Mouse (Mus musculus) heart, adult 2 months (tissue): ENCODE results near the gene Akr7a5.

ENCODE experiments used
- CTCF ChIP-seq: fragments of 200-600 bp; IDR thresholded peaks from 2 replicates; pipeline ENCODE4 v1.8.1; 2022; ENCODE audit warnings: antibody characterized with exemption, mild to moderate bottlenecking, moderate library complexity
- EP300 ChIP-seq: fragments of 200-500 bp; IDR thresholded peaks from 2 replicates; pipeline ENCODE4 v1.6.1; 2011; ENCODE audit warnings: low read depth, low read length, control low read depth; ENCODE audit not compliant: insufficient read depth
- POLR2A ChIP-seq: fragments of 200-500 bp; IDR thresholded peaks from 2 replicates; pipeline ENCODE4 v1.6.1; 2011; ENCODE audit warnings: mild to moderate bottlenecking, low read depth, low read length, control low read depth; ENCODE audit not compliant: insufficient read depth

- TF ChIP-seq CTCF: no peak
- TF ChIP-seq POLR2A: no peak
- TF ChIP-seq EP300: no peak
These were observed 39.0 kb upstream of the Akr7a5 start for GRCm38 (mm10) chr4:139271562-139271961.
